Mouse (Mus musculus): Measurements from ENCODE around the gene Pcsk5. TPM values are rescaled to one million over a fixed set of nuclear protein-coding genes. Genes with fewer than 3 reads are reported as not detected.

Pcsk5 gene
- polyA plus RNA-seq (2016; fragmentation: Nextera tagmentation; extraction: Ambion mirVana): 20.1 TPM in 2 replicates

- H3K4me3 ChIP-seq (replicated peaks): peak within 1 kb of the TSS; percentile 80
- H3K4me2 ChIP-seq: peak within 1 kb of the TSS; percentile 73
- no peaks in the 10 kb centered on the region for H3K27me3 ChIP-seq
- H3K9ac ChIP-seq (replicated peaks): peak within 1 kb of the TSS; percentile 90
- H3K27ac ChIP-seq: peak within 1 kb of the TSS; percentile 96
- no peaks in the 10 kb centered on the region for H3K9me3 ChIP-seq
- peak; percentile 94 for ATAC-seq (ENCODE audit: insufficient number of reproducible peaks, insufficient read depth, low FRiP score, low TSS enrichment, low read depth)
- WGBS: under 1% methylated on average over 35 of the region's 36 CpGs
- peaks cover 23% of the 10 kb centered on the region for H3K4me1 ChIP-seq (replicated peaks)
- no peaks in the 10 kb centered on the region for H3K36me3 ChIP-seq
Measured at GRCm38 (mm10) chr19:17837471-17837859, at the start of gene Pcsk5. Gene Pcsk5, minus strand, starts transcription at chr19:17837632.

GRCm38 (mm10) chr19:17875804-17876203, 38.4 kb upstream of the Pcsk5 start:
- Histone ChIP-seq H3K9ac (replicated peaks) (no peak overlapping the region), H3K27ac (no peak overlapping the region), H3K9me3 (no peaks in the 10 kb centered on the region), H3K4me3 (replicated peaks) (no peak overlapping the region), H3K27me3 (no peaks in the 10 kb centered on the region), H3K36me3 (no peaks in the 10 kb centered on the region), H3K4me1 (replicated peaks) (0 out of 2 replicates have a peak, but pooled peaks cover 12% of the 10 kb centered on the region), H3K4me2 (no peak overlapping the region)
- ATAC-seq (ENCODE audit: insufficient number of reproducible peaks, insufficient read depth, low FRiP score, low TSS enrichment, low read depth): no peak
- WGBS: 52% methylated on average over 7 of the region's 7 CpGs

- WGBS: 60% methylated on average over 2 of the region's 2 CpGs
Measured at GRCm38 (mm10) chr19:17874388-17874787, 37.0 kb upstream of the Pcsk5 start.

GRCm38 (mm10) chr19:17873755-17874154, 36.3 kb upstream of the Pcsk5 start:
- no peak for ATAC-seq (ENCODE audit: insufficient number of reproducible peaks, insufficient read depth, low FRiP score, low TSS enrichment, low read depth)
- H3K27ac ChIP-seq: no peak overlapping the region
- H3K36me3 ChIP-seq: no peaks in the 10 kb centered on the region
- H3K4me1 ChIP-seq (replicated peaks): 0 out of 2 replicates have a peak, but pooled peaks cover 12% of the 10 kb centered on the region
- H3K9me3 ChIP-seq: no peaks in the 10 kb centered on the region
- WGBS: 60% methylated on average over 2 of the region's 2 CpGs
- no peak overlapping the region for H3K4me2 ChIP-seq
- H3K9ac ChIP-seq (replicated peaks): no peak overlapping the region
- H3K4me3 ChIP-seq (replicated peaks): no peak overlapping the region
- H3K27me3 ChIP-seq: no peaks in the 10 kb centered on the region

More at GRCm38 (mm10) chr19:17874388-17874787, 37.0 kb upstream of the Pcsk5 start:
- H3K36me3 ChIP-seq: no peaks in the 10 kb centered on the region
- no peak overlapping the region for H3K4me3 ChIP-seq (replicated peaks)
- no peaks in the 10 kb centered on the region for H3K9me3 ChIP-seq
- H3K27me3 ChIP-seq: no peaks in the 10 kb centered on the region
- H3K4me2 ChIP-seq: no peak overlapping the region
- H3K27ac ChIP-seq: no peak overlapping the region
- no peak overlapping the region for H3K9ac ChIP-seq (replicated peaks)
- 0 out of 2 replicates have a peak, but pooled peaks cover 12% of the 10 kb centered on the region for H3K4me1 ChIP-seq (replicated peaks)
- no peak for ATAC-seq (ENCODE audit: insufficient number of reproducible peaks, insufficient read depth, low FRiP score, low TSS enrichment, low read depth)

GRCm38 (mm10) chr19:17866317-17866891, 29.0 kb upstream of the Pcsk5 start:
- Histone ChIP-seq H3K36me3 (no peaks in the 10 kb centered on the region), H3K27me3 (no peaks in the 10 kb centered on the region), H3K4me1 (replicated peaks) (no peaks in the 10 kb centered on the region), H3K9ac (replicated peaks) (no peak overlapping the region), H3K27ac (no peak overlapping the region), H3K4me3 (replicated peaks) (no peak overlapping the region), H3K9me3 (no peaks in the 10 kb centered on the region), H3K4me2 (no peak overlapping the region)
- ATAC-seq (ENCODE audit: insufficient number of reproducible peaks, insufficient read depth, low FRiP score, low TSS enrichment, low read depth): no peak
- WGBS: 68% methylated on average over 3 of the region's 3 CpGs

GRCm38 (mm10) chr19:17860351-17861014, 23.1 kb upstream of the Pcsk5 start:
- no peaks in the 10 kb centered on the region for H3K9me3 ChIP-seq
- 50% methylated on average over 4 of the region's 4 CpGs for WGBS
- no peak overlapping the region for H3K4me2 ChIP-seq
- H3K4me1 ChIP-seq (replicated peaks): peaks cover 8% of the 10 kb centered on the region; the same call in 1 of the 2 replicates
- H3K9ac ChIP-seq (replicated peaks): no peak overlapping the region
- H3K4me3 ChIP-seq (replicated peaks): no peak overlapping the region
- no peak for ATAC-seq (ENCODE audit: insufficient number of reproducible peaks, insufficient read depth, low FRiP score, low TSS enrichment, low read depth)
- H3K27ac ChIP-seq: no peak overlapping the region
- no peaks in the 10 kb centered on the region for H3K27me3 ChIP-seq
- H3K36me3 ChIP-seq: no peaks in the 10 kb centered on the region

- Histone ChIP-seq H3K4me2 (no peak overlapping the region), H3K36me3 (no peaks in the 10 kb centered on the region), H3K4me1 (replicated peaks) (peaks cover 8% of the 10 kb centered on the region; the same call in 1 of the 2 replicates), H3K27me3 (no peaks in the 10 kb centered on the region), H3K9ac (replicated peaks) (no peak overlapping the region), H3K9me3 (no peaks in the 10 kb centered on the region), H3K27ac (no peak overlapping the region), H3K4me3 (replicated peaks) (no peak overlapping the region)
- ATAC-seq (ENCODE audit: insufficient number of reproducible peaks, insufficient read depth, low FRiP score, low TSS enrichment, low read depth): no peak
- WGBS: 56% methylated on average over 3 of the region's 3 CpGs
Measured at GRCm38 (mm10) chr19:17856741-17857140, 19.3 kb upstream of the Pcsk5 start.

- no peak for ATAC-seq (ENCODE audit: insufficient number of reproducible peaks, insufficient read depth, low FRiP score, low TSS enrichment, low read depth)
- Histone ChIP-seq H3K4me1 (replicated peaks) (no peaks in the 10 kb centered on the region), H3K9ac (replicated peaks) (no peak overlapping the region), H3K4me3 (replicated peaks) (no peak overlapping the region), H3K27me3 (0 out of 2 replicates have a peak, but pooled peaks cover 5% of the 10 kb centered on the region), H3K4me2 (no peak overlapping the region), H3K36me3 (no peaks in the 10 kb centered on the region), H3K9me3 (no peaks in the 10 kb centered on the region), H3K27ac (no peak overlapping the region)
- WGBS: 91% methylated on average over 2 of the region's 2 CpGs
Measured at GRCm38 (mm10) chr19:17848417-17848816, 11.0 kb upstream of the Pcsk5 start.

- Histone ChIP-seq H3K4me1 (replicated peaks) (no peaks in the 10 kb centered on the region), H3K9me3 (no peaks in the 10 kb centered on the region), H3K36me3 (no peaks in the 10 kb centered on the region), H3K9ac (replicated peaks) (no peak overlapping the region), H3K4me2 (no peak overlapping the region), H3K27ac (no peak overlapping the region), H3K4me3 (replicated peaks) (no peak overlapping the region), H3K27me3 (0 out of 2 replicates have a peak, but pooled peaks cover 5% of the 10 kb centered on the region)
- WGBS: 53% methylated on average over 5 of the region's 5 CpGs
- ATAC-seq (ENCODE audit: insufficient number of reproducible peaks, insufficient read depth, low FRiP score, low TSS enrichment, low read depth): no peak
Measured at GRCm38 (mm10) chr19:17845967-17846366, 8.5 kb upstream of the Pcsk5 start.

- WGBS: 84% methylated on average over 2 of the region's 2 CpGs
- Histone ChIP-seq H3K4me2 (no peak overlapping the region), H3K9me3 (no peaks in the 10 kb centered on the region), H3K9ac (replicated peaks) (no peak overlapping the region), H3K4me3 (replicated peaks) (no peak overlapping the region), H3K4me1 (replicated peaks) (0 out of 2 replicates have a peak, but pooled peaks cover 6% of the 10 kb centered on the region), H3K27ac (no peak overlapping the region), H3K27me3 (0 out of 2 replicates have a peak, but pooled peaks cover 5% of the 10 kb centered on the region), H3K36me3 (no peaks in the 10 kb centered on the region)
- no peak for ATAC-seq (ENCODE audit: insufficient number of reproducible peaks, insufficient read depth, low FRiP score, low TSS enrichment, low read depth)
Measured at GRCm38 (mm10) chr19:17841586-17841985, 4.2 kb upstream of the Pcsk5 start.

GRCm38 (mm10) chr19:17839856-17840255, 2.4 kb upstream of the Pcsk5 start:
- H3K4me1 ChIP-seq (replicated peaks): peaks cover 15% of the 10 kb centered on the region
- no peak overlapping the region for H3K27ac ChIP-seq
- no peaks in the 10 kb centered on the region for H3K36me3 ChIP-seq
- H3K4me2 ChIP-seq: no peak overlapping the region
- no peak overlapping the region for H3K9ac ChIP-seq (replicated peaks)
- H3K9me3 ChIP-seq: no peaks in the 10 kb centered on the region
- H3K4me3 ChIP-seq (replicated peaks): no peak overlapping the region
- ATAC-seq (ENCODE audit: insufficient number of reproducible peaks, insufficient read depth, low FRiP score, low TSS enrichment, low read depth): no peak
- no peaks in the 10 kb centered on the region for H3K27me3 ChIP-seq
- WGBS: 82% methylated on average over 1 of the region's 1 CpGs
